Mouse (Mus musculus): ENCODE data around the gene Kdm2a.

Kdm2a gene
- long read RNA-seq, experiment 1, partial matches to known transcripts: 4 of 18 reads
- long read RNA-seq, experiment 1, other reads (novel, unspliced or antisense): 14 of 18 reads
- long read RNA-seq, experiment 2, partial matches to known transcripts: 1 of 6 reads
- long read RNA-seq, experiment 2, other reads (novel, unspliced or antisense): 5 of 6 reads

DNA sequence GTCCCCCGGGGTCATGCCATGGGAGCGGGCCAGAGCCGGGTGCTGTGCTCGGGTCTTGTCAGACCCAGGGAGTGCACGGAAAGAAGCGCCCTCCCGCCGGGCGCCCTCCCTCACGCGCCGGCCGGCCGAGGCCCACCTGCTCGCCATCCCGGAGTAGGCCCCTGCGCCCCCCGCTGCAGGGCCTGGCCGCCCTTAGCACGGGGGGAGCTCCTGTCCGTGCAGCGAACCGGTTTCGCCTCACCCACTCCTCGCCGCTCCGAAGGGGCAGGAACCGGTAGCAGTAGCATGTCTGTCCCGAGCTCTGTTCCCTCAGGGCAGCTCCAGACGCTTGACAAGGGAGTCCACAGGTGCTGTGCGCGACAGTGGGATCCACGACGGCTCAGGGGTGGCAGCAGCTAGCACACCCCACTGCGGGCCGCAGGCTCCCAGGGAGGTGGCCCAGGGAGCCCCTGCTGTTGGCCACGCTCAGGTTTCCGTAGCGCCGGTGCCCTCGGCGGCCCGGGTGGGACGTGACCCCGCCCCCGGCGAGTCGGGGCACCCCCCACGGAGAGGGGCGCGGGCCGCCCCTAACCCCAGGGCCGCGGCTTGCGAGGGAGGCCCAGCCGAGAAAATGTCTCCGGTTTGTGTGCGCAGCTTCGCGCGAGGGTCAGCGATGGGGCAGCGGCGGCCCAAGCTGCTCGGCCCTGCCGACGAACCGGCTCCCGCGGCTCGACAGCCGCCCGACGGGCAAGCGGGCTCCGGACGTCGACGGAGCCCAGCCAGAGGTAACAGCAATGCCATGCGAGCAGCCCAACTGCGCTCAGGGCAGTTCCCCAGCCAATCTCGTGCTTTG, at the start of gene Kdm2a:
Gene Kdm2a, minus strand, starts transcription at position 488 of the 832 bp plus-strand sequence.
- intact Hi-C loops (cut with DNase I): no loop called here

DNA sequence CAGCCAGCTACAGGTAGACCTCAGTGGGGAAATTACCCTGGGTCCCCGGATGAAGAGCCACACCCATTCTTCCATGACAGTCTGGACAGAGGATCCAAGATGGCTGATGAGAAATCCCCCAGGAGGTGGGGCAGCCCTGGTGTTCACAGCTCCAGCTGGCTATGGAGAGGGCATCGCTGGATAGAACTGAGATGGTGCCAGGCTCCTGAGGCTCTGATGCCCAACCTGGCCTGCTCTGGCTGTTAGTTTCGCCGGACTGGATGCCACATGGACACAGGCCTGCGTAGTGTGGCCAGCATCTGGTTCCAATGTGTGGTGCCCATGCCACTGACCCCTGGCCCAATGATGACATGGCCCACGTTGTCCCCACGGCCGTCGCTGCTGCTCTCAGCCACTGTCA, 49.4 kb upstream of the Kdm2a start:
- intact Hi-C loops (cut with DNase I): no loop called here

DNA sequence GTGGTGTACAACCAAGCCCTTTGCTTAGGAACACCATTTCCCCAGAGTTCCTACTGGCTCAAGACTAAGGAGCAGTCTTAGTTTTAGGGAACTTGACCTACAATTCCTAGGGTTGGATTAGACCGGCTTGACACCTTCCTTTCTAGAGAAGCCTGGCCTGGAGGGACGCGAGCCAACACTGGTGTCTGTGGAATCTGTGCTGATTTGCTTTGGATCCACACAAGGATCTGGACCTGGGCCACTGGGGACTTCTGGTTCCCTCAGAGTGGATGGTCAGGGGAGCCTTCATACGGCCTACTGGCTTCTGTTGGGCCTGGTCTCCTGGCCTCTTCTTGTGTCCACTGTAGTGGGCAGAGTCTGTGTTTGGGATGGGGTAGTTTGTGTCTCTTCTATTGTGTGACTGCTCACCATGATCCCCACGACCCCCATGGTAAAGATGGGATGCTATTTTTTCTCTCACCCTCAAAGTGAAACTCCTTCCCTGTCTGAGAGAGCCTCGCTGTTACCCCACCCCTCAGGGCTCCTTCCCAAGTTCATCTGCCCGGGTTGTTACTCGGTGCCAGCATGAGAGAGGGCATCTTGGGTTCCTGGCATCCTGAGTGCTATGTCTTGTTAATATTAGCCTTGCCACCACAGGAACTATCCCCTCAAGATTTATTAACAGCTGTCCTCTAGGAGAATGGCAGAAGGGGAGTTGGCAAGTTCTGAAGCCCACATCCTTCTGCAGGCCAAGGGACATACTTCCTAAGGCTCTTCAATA, 48.8 kb upstream of the Kdm2a start:
- intact Hi-C loops (cut with DNase I): no loop called here

DNA sequence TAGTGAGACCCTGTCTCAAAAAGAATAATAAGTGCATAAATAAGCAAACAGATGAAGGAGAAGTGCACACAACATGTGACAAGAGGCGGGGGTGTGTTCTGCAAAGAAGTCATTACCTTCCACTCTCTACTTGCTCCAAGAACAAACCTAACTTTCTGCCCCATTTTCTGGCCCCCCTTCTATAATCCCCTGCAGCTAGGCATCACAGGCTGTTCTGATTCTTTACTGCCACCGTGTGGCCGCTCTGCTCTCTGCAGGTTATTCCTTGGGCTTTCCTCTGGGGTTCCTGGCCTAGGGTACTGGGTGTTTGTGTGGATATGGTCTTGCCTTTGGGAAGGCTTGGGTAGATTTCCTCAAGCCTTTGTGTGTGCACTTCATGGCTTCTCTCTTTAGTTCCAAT, 44.3 kb upstream of the Kdm2a start:
- intact Hi-C loops (cut with DNase I): no loop called here

DNA sequence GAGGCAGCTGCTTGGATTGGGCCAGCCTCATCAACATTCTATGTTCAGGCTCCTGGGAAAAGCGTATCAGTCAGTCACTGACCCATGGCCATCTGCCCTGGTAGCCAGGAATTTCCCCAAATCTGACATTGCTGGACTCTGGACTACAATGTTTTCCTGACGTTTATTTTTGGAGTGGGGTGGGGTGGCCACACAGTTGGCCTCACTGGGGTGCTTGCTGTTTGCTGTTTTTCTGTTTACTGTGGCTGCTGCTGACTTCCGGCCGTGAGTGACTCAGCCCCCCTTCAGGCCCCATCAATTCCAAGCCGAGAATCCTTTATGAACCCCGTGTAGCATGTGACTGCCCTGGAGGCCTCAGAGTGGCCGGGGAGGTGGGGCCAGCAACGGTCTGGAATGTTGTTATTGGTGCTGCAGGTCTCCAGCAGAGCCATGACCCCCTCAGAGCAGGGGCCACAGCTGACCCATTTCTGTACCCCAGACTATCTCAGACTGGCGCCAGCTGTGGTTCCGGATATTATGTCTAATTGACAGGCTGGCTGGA, 43.6 kb upstream of the Kdm2a start:
- intact Hi-C loops (cut with DNase I): no loop called here

DNA sequence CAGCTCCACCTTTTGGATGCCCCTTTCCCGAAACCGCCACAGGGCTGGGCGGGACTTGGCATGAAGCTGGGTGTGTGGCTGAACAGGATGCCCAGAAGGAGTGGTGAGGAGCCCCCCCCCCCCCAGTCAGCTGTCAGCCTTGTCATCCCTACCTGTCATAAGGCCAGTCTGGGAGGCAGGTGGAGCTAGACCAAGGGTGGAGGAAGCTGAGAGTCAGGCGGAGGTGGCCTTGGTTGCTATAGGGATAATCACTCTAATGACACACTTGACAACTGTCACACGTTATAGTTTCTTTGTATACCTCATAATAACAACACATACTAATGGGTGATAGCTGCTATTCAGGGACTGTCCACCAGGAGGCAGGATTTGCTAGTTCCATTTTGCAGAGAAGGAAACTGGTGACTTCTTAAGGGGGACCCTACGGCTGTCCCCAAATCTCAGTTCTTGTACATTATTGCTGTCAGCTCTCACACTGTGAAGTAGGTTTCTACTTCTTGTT, 43.1 kb upstream of the Kdm2a start:
- intact Hi-C loops (cut with DNase I): no loop called here

DNA sequence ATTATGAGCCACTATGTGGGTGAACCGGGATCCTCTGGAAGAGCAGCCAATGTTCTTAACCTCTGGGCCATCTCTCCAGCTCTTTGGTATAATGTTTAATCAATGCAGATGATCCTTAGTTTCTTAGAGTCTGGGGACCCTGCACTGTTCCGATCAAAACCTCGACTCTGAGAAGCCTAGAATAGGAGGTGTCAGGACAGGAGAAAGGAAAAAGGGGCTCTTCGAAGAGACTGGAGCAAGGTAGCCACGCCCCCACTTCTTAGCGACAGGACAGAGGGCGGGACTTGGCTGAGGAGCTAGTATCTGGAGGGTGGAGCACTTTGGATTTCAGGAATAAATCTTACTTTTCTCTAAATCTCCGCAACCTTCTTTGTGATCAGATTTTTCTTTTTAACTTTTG, 42.1 kb upstream of the Kdm2a start:
- intact Hi-C loops (cut with DNase I): no loop called here

DNA sequence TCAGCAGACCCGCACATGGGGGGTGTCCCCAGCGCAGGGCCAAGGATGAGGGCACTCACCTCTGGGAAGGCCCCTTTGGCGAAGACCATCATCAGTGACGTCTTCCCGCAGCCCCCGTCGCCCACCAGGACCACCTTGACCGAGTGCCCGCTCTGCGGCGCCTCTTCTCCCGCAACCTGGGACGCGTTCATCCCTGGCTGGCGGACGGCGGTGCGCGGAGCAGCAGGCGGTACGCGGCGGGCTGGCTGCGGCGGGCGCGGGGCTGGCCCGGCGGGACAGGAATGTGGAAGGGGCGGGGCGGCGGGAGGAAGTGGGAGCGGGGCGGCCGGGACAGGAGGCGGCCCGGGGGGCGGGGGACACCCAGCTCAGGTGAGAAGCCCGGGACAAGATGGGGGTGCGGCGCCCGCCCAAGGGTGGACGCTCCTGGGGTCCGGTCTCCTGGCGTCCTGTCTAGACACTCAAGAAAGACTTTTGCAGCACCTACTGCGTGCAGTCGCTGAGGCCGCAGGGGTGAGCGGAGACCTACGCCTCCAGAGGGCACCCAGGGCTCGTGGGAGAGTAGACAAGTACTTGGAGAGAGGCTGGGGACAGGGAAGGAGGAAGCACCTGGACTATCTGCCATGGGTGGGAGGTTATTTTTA, 41.2 kb upstream of the Kdm2a start, which contains the start of gene Rhod:
Gene Rhod, minus strand, starts transcription at position 272 of the 641 bp plus-strand sequence.
- intact Hi-C loops (cut with DNase I): no loop called here

DNA sequence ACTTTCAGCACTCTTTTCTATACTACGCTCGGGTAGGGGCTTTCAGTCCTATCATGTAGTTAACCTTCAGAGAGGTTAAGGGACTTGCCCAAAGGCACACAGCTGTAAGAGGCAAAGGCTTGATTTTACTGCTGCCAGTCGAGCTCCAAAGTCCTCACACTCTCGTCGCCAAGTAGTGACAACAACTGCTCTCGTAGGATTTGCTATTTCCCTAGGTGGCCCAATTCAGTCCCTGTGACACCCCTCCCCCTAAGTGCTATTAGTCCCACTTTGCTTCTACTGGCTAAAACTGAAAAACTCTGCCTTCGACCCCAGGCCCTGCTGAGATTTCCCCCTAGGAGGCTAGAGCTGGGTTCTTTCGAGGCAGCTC, 40.7 kb upstream of the Kdm2a start:
- intact Hi-C loops (cut with DNase I): no loop called here

DNA sequence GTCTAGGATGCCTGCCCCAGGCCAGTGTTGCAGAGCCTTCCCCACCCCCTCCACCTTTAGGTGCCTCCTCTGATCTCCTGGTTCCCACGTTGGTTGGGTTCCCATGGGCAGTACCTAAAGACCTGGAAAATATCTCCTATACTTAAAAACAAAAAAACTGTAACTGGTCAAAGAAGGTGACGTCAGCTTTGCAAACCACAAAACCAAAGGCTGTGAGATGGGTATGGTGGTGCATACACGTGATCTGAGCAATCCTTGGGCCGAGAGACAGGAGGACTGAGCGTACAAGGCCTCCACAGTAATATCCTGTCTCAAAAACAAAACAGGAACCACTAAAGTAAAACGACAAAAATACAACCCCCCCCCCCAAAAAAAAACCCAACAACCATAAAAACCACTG, 39.8 kb upstream of the Kdm2a start:
- intact Hi-C loops (cut with DNase I): no loop called here

DNA sequence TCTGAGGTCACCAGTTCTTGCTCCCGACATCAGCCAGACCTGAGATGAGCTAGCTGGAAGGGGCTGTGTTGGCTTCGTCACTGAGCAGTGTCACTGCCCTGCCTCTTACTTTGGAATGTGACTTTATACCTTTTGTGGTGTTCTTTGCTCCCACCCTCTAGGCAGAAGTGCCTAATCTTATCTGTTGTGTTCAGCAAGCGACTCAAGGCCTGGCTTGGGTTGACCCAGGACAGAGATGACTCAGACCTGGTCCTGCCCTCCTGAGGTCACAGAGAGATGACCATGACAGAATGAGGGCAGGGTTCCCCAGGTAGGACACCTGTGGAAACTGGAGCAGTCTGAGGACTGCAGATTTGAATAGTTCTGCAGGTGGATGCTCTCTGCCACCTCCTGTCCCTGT, 38.2 kb upstream of the Kdm2a start:
- intact Hi-C loops (cut with DNase I): no loop called here

DNA sequence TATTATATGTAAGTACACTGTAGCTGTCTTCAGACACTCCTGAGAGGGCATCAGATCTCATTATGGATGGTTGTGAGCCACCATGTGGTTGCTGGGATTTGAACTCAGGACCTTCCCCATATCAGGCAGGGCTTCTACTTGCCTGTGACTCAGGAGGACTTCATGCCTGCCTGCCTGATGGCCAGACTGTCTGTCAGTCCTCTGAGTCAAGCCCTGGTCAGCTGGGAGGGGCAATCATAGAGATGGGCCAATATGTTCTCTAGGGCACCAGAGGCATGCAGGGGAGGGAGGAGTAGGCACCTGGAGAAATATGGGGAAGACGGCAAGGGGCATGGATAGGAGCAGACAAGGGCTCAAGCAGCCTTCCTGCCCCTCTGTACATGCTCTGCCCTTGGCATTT, 36.9 kb upstream of the Kdm2a start:
- intact Hi-C loops (cut with DNase I): no loop called here

DNA sequence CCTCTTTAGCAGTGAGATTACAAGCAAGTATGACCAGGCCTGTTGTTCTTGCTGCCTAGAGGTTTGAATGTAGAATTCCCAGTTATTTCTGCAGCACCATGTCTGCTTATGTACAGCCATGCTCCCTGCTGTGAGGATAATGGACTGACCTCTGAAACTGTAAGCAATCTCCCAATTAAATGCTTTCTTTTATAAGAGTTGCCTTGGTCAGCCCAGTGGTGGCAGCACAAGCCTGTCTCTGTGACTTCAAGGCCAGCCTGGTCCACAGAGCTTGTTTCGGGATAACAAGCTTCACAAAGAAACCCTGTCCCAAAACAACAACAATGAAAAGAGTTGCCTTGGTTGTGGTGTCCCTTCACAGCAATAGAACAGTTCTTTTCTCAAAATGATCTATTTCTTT, 35.7 kb upstream of the Kdm2a start:
- intact Hi-C loops (cut with DNase I): no loop called here

DNA sequence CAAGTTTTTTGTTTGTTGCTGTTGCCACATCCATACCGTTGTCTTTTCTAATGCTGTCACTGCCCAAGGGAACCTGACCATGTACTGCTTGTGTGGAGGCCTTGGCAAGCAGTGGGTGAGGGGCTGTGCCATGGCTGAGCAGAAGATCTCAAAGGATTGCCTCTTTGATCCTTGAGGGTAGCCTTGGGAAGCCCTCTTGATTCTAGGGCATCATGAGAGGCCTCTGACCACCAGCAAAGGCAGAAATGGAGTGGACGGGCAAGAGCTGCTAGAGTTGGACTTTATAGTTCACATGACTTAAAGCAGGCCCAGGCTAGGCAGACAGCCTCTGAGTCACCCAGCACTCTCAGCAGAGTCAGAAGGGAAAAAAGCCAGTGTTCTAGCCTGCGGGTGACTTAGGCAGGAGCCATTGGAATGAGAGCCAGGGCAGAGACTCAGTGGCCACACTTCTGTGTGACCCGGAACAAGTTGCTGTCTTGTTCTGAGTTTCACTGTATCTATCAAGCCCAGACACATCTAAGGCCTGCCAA, 32.1 kb upstream of the Kdm2a start:
- intact Hi-C loops (cut with DNase I): no loop called here

DNA sequence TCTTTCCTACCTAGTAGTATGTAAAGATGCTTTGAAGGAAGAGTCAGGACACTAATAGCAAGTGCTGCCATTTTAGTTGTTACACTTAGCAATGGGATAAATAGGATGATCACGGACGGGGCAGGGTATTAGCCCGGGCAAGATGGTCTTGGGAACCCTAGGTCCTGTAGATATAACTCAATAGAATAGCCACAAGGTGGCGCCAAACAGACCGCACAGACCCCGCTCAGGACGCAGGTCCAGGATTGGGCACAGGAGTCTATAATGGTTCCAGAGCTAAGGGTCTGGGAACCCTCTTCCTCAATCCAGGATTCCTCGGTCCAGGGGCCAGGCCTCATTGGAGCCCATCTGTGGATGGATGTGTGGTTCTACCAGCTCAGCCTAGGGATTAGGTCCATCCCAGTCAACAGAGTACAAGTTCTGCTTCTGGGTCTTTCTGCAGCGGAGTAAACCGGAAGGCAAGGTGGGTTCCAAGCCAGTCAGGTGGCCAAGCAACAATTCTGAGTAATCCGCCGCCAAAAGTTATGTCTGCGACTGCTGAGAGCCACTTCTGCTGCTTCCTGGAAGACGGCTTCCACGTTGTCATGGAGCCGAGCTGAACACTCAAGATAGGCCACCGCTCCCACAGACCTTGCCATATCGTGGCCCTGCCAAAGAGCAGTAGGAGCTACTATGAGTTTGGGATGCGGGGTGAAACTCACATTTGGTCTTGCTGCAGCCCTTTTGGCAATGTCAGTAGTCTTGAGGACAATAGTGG, 27.7 kb upstream of the Kdm2a start:
- intact Hi-C loops (cut with DNase I): no loop called here

DNA sequence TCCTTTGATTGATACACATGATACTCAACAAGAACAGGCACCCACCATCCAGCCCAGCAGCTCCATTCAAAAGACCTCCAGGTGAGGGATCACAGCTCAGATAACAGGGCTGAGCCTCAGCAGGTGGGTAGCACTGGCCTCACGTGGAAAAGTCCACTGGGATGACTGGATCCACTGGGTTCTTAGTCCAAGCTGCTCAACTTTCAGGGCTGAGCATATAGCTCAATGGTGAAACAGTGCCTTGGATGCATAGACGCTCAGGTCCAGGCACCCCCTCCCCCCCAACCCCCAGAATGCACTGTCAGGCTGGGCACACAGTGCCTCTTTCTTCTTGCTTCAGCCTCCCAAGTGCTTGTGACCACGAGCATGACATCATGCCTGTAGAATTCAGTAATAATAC, 24.9 kb upstream of the Kdm2a start:
- intact Hi-C loops (cut with DNase I): no loop called here

DNA sequence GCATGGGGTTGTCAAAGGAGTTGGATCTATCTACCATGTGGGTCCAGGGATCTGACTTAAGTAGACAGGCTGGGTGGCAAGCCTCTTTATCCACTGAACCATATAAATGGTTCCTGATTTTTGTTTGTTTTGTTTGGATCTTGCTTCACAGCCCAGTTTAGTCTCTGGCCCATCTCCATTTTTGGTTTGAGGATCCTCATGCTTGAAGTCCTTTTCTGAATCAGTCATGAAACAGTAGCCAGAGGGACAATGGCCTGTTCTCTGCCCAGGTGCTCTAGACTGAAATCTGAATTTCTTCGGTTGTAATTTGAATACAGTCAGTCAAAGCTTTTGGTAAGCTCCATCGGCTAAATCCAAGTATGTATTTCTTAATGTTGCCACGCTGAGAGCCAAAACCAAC, 24.5 kb upstream of the Kdm2a start:
- intact Hi-C loops (cut with DNase I): no loop called here

DNA sequence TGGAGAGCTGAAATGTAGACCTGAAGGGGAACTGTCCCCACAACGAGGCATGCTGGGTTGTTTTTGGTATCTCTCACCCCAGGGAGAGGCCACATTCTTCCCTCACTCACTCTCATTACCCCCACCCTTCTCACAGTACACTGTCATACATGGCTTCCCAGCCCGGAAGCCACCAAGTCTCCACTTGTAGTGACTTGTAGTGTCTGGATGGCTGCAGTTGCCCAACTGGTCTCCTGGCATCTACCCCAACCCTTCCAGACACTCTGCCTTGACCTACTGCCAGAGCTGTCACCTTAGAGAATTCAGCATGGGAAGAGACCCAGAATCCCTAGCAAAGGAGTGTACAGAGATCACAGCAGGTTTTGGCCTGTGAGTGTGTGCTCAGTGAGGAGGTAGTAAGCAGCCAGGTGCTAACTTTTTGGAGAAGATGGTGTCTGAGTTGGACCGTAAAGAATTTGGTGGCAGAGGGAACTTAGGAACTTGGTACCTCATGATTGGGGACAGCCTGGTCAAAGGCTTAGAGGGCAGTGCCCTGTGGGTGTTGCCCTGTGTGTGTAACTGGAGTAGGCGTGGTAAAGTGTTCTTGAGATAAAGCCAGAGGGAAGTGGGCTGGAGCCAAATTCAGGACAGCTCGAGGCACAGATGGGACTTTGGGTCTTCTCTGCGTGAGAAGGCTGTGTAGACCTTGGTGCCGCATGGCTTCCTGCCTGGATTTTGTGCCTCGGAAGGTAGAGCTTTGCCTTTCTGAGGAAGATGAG, 22.2 kb upstream of the Kdm2a start:
- intact Hi-C loops (cut with DNase I): no loop called here

DNA sequence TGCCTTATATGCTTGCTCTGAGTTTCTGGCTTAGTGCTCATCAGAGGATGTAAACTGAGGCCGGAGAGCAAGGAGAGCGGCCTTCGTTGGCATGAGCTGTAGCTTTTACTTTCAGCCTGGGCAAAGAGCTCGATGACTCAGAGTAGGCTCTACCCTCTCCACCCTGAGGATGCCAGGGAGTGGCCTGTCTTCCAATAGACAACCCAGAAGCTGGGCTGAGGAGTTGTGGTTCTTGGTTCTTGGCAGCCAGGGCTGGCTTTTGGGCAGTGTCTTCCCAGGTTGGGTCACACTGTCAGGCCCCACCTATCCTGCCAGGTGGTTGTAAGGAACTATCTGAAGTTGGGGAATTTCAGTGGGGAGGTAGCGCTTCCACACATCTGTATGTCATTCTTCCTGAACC, 21.6 kb upstream of the Kdm2a start:
- intact Hi-C loops (cut with DNase I): loop anchor here (5.0 kb wide), 1 partner anchor 162 kb away; no protein-coding TSS in a partner anchor

Data from adrenal gland (tissue).